Comparison of ENCODE assay signal across 20 mouse cellular contexts in the genomic region with DNA sequence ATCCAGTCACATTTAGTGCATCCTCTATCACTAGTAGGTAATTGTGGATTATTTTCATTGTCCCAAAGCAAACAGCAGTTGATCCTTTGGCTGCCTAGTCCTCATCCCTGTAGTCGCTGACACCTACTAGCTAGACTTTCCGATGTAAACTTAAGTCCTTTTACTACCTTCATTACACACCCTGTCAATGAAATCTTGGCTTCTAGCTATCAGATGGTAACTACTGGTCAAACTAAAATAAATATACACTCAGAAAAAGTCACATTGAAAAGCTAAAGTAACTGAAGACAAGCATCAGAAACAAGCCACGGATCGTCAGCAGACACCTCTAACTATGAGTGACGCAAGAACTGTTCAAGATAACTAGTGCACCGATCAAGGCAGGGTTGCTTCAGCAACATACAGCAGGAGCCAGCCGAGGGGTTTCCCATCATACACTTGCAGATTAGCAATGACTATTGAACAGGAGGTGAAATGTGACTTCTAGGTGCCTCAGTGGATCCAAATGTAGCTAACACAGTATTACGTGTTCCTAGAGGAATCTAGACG. TPM values are rescaled to one million over a fixed set of nuclear protein-coding genes. Genes with fewer than 3 reads are reported as not detected.
"Had no signal": no experiment of that assay in that cellular context is flagged by ENCODE, and none has a peak within 500 bp of the region (broad histone marks: within the 10 kb centered on the region; RNA-seq: fewer than 3 reads in every experiment).

No protein-coding gene starts in this region.

- H3K4me1 ChIP-seq: liver, embryonic 13.5 days; liver, embryonic 15.5 days; megakaryocyte, embryonic 14.5 days; midbrain, embryonic 15.5 days; stomach, embryonic 15.5 days had no signal

- H3K4me3 ChIP-seq: liver, embryonic 13.5 days; liver, embryonic 15.5 days; midbrain, embryonic 13.5 days; midbrain, embryonic 15.5 days; neural tube, embryonic 12.5 days; stomach, embryonic 15.5 days had no signal

- H3K36me3 ChIP-seq: liver, embryonic 13.5 days; liver, embryonic 15.5 days; midbrain, embryonic 13.5 days; midbrain, embryonic 15.5 days; neural tube, embryonic 12.5 days; stomach, embryonic 15.5 days had no signal

- H3K9ac ChIP-seq: liver, embryonic 13.5 days; liver, embryonic 15.5 days; liver, postnatal 0 days; midbrain, embryonic 13.5 days; midbrain, embryonic 15.5 days; neural tube, embryonic 12.5 days; stomach, embryonic 15.5 days had no signal

- ATAC-seq: liver, postnatal 0 days; midbrain, embryonic 13.5 days; midbrain, embryonic 15.5 days had no signal

- H3K27me3 ChIP-seq: liver, embryonic 15.5 days; midbrain, embryonic 15.5 days; neural tube, embryonic 12.5 days; stomach, embryonic 15.5 days had no signal

- H3K27ac ChIP-seq: liver, embryonic 13.5 days; liver, embryonic 15.5 days; macrophage; neural tube, embryonic 12.5 days; stomach, embryonic 15.5 days; stomach, postnatal 0 days had no signal

- DNase-seq: liver; liver, embryonic 13.5 days; liver, postnatal 0 days; right cerebral cortex, postnatal 14 days; thymus, adult 2 months; thymus, postnatal 25 days; thymus, postnatal 4 days had no signal

- H3K4me2 ChIP-seq: liver, embryonic 11.5 days; liver, embryonic 13.5 days; liver, embryonic 15.5 days; midbrain, embryonic 11.5 days; midbrain, embryonic 13.5 days; midbrain, embryonic 15.5 days; neural tube, embryonic 12.5 days; stomach, embryonic 15.5 days had no signal

- H3K9me3 ChIP-seq: liver, embryonic 13.5 days; liver, embryonic 15.5 days; megakaryocyte, embryonic 14.5 days; midbrain, embryonic 13.5 days; midbrain, embryonic 15.5 days; neural tube, embryonic 12.5 days; stomach, embryonic 15.5 days had no signal

RNA-seq across cellular contexts. Expression of gene Tril, which starts 54.3 kb away (rescaled TPM):
- total RNA-seq: megakaryocyte progenitor cell, adult 5-6 weeks; monocyte, adult 5-6 weeks; neutrophil, adult 5-6 weeks had no signal
- polyA plus RNA-seq: macrophage had no signal
